Mouse (Mus musculus): Measurements from ENCODE around the gene Inpp4a. TPM values are rescaled to one million over a fixed set of nuclear protein-coding genes. Genes with fewer than 3 reads are reported as not detected.

Inpp4a gene
- polyA plus RNA-seq (2017; shearing (Covaris generic)), result 17.5 TPM

DNA sequence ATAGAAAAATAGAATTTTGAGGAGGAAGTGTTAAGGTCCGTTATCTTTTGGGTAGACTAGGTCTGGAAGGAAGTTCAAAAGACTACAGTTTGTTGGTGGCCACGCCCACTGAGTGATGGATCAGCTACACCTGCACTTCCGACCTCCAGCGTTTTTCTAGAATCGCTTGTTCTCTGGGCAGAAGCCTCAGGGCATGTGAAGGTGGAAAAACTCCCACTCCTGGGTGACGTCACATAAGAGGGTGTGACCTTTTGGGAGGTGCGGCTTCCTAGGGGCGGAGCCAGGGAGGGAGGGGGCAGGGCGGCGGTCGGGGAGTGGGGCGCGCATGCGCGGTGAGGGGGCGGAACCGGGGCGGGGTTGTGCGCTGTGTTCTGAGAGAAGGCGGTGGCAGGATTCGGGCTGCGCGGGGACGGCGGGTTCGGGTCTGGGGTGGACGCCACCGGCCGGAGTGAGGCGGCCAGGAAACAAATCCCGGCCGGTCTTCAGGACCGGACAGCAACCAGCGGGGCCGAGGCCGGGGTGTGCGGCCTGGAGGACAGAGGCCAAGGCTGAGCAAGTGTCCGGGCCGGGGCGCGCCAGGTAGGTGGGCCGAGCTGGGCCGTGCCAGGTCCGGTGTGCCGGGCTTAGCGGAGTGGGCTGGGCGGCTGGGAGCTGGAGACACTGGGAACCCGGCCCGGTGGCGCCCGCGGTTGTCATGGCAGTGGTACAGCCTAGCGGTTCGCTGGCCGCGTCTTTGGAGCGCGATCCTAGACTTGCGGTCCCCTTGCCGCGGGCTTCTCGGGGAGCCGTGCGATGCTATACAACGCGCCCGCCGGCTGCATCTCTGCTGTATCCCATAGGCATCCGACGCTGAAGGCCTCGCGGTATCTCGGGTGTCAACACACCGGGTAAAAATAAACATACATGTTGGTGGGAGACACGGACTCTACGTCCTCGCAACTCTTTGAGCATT, at the start of gene Inpp4a:
Gene Inpp4a, plus strand, starts transcription at position 326 of the 952 bp plus-strand sequence.

DNA sequence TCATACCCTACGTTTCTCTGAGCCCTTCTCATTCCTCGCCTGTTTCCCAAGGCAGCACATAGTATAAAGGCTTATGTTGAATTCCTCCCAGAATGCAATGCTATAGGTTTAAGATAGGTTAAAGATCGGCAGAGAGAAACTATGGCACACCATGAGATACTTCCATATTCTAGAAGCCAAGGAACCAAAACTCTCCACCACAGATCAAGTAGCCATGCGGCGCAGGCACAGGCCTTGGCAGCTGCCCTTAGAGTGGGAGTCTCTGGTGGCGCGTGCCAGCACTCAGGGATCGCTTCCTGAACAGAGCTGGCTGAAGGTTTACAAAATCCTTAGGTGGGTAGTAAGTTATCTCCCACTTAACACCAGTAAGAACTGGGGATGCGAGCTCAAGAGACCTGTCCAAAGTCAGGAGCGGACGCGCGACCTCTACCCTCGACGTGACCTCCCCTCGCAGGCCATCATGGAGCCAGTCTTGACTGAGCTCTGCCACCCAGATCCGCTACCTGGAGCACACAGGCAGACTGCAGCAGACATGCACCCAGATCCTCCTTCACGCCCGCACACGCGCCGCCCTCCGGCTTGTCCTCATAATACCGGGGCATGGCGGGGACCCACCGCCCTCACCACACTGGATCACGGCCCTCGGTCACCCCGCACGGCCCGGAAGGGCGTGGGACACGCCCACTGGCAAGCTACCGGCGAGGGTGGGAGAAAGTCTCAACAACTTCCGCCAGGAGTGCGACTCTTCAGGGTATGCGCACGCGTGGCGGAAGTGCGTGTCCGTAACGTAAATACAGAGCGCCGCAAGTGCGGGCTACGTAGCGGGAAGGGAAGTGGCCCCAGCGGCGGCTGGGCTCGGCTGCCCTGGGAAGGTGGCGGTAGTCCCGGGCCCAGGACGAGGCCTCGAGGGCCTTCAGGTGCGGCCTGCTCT, 130.0 kb downstream of the Inpp4a start, which contains the start of the genes Coa5 and Unc50:
Gene Coa5, minus strand, starts transcription at position 738 of the 931 bp plus-strand sequence.
Gene Unc50, plus strand, starts transcription at position 774 of the 931 bp plus-strand sequence.

Other genes with a start within 250 kb of the Inpp4a start
- not detected for gene Cnga3, start 85.4 kb upstream of the Inpp4a start, polyA plus RNA-seq (2017; shearing (Covaris generic))
- 88.9 TPM for gene Coa5, start 130.2 kb downstream of the Inpp4a start, polyA plus RNA-seq (2017; shearing (Covaris generic))
- 93.9 TPM for gene Unc50, start 130.3 kb downstream of the Inpp4a start, polyA plus RNA-seq (2017; shearing (Covaris generic))
- 17.8 TPM for gene Mgat4a, start 241.2 kb downstream of the Inpp4a start, polyA plus RNA-seq (2017; shearing (Covaris generic))